Mouse (Mus musculus) small intestine, adult 2 months (tissue): ENCODE data around the gene Dip2b. TPM values are rescaled to one million over a fixed set of nuclear protein-coding genes. Genes with fewer than 3 reads are reported as not detected.

Experiments
- H3K27ac ChIP-seq: fragments of 200-500 bp; 2 replicates; pipeline ENCODE4 v1.5.1; 2012; ENCODE audit warnings: low read depth, low read length, control low read depth, inconsistent platforms; ENCODE audit not compliant: insufficient read depth
- H3K27me3 ChIP-seq: fragments of 200-500 bp; 2 replicates; pipeline ENCODE4 v1.6.1; 2012; ENCODE audit warnings: mild to moderate bottlenecking, moderate library complexity, low read length, inconsistent platforms; ENCODE audit not compliant: control insufficient read depth, insufficient read depth
- H3K36me3 ChIP-seq: fragments of 200-500 bp; 2 replicates; pipeline ENCODE4 v1.6.1; 2012; ENCODE audit warnings: mild to moderate bottlenecking, low read length, control low read depth, inconsistent platforms; ENCODE audit not compliant: control insufficient read depth, insufficient read depth
- H3K4me1 ChIP-seq: fragments of 200-500 bp; 2 replicates; pipeline ENCODE4 v1.6.1; 2012; ENCODE audit warnings: low read length, inconsistent platforms, mixed read lengths; ENCODE audit not compliant: control insufficient read depth, insufficient read depth, insufficient read length
- H3K4me3 ChIP-seq: fragments of 200-500 bp; 2 replicates; pipeline ENCODE4 v1.5.1; 2012; ENCODE audit warnings: low read depth, mild to moderate bottlenecking, control low read depth, inconsistent platforms, low read length, moderate library complexity
- CTCF ChIP-seq: fragments of 200-500 bp; IDR thresholded peaks from 2 replicates; pipeline ENCODE4 v1.5.1; 2012; ENCODE audit warnings: low read depth, mild to moderate bottlenecking, control low read depth, inconsistent platforms, low read length, moderate library complexity, mixed read lengths; ENCODE audit not compliant: insufficient replicate concordance, insufficient read length; ENCODE audit errors: extremely low read depth
- POLR2A ChIP-seq: fragments of 200-500 bp; IDR thresholded peaks from 2 replicates; pipeline ENCODE4 v1.6.1; 2012; ENCODE audit warnings: low read depth, mild to moderate bottlenecking, control low read depth, inconsistent platforms, low read length, moderate library complexity
- WGBS: fragments of 180-500 bp; shearing (Covaris S2); methylation state at CpG from one replicate; pipeline ENCODE4 v1.1.7; 2018; 5-methylcytosine and 5-hydroxymethylcytosine counted together
- polyA plus RNA-seq: library from polyadenylated mRNA; depleted of rRNA; stranded (reverse); fragments of >200 nt; gene quantifications from 2 replicates; pipeline ENCODE4 v1.2.3, GENCODE M21; 2012

Dip2b gene
- polyA plus RNA-seq, 1 experiment = 5.8 TPM

DNA sequence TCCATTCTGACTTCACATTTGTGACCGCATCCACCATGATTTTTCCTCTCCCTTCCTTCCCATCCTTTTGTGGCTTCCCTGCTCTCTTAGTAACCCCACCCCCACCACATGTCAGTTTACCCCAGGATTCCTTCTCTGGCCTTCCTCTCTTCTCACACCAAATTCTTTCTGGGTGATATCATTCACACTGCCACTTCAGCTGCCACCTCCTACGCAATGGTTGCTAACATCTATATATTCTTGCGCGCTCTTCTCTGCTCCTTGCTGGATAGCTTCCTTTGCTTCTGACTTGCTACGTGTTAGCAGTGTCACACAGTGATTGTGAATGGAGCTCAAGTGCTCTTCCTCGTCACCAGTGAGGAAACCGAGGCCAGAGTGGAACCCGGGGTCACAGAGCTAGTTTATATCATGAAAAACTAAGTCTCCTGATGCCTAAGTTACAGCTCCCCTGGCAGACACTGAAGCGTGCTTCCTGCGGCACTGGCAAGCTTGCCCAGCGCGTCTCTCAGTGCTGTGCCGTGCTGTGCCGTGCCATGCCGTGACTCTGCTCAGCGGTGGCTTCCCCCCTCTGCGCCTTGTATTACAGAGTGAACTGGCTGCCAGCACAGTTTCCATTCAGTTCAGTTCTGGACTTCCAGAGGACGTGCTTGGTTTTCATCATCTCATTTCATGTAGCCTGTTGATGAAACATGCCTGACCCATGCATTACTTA is 69.8 kb downstream of the Dip2b start:
- Histone ChIP-seq H3K4me1 (peaks cover 13% of the 10 kb centered on the region), H3K27ac (no peak overlapping the region), H3K27me3 (no peaks in the 10 kb centered on the region), H3K4me3 (no peak overlapping the region), H3K36me3 (no peaks in the 10 kb centered on the region)
- TF ChIP-seq POLR2A (no peak), CTCF (no peak)
- 93% methylated on average over 18 of the region's 18 CpGs for WGBS

DNA sequence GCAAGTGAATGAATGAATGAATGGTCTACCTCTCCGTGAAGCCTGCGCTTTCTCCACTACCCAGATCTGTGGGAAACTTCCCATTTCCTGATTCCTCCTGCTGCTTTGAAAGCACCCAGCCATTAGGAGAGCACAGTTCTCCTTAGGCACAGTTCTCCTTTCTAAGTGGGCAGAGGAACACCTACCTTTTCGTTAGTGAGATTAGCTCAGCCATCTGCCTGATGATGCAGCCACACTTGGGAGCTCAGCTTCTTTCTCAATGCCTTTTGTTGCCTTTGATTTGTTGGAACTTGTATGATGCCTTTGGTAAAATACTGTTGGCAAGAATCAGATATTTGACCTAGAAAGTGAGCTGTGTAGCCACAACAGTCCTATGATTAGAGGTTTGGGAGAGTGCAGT is 71.5 kb downstream of the Dip2b start:
- H3K27ac ChIP-seq = no peak overlapping the region
- no peak overlapping the region for H3K4me3 ChIP-seq
- TF ChIP-seq CTCF (no peak), POLR2A (no peak)
- H3K4me1 ChIP-seq = peaks cover 24% of the 10 kb centered on the region
- WGBS = 82% methylated on average over 3 of the region's 3 CpGs
- no peaks in the 10 kb centered on the region for H3K36me3 ChIP-seq
- H3K27me3 ChIP-seq = no peaks in the 10 kb centered on the region

DNA sequence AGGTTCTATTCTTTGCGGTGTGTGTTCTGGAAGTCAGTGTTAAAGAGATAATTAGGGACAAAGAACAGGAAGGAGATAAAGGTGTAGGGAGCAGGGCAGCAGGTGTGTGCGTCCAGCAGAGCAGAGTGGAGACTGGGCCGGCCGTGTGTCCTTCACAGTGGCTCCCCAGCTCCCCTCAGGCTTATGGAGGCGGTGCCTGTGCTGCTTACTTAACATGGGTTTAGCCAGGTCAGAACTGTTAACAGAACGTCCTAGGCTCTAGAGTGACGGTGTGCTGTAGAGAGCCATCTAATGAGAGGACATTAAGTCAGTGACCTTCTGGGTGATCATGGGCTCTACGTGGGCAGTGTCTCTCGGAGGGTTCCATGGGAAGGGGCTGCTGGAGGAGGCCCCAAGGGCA is 73.4 kb downstream of the Dip2b start:
- H3K27ac ChIP-seq = peak overlapping the region; percentile 93
- peak overlapping the region; percentile 18; the same call in 1 of the 2 replicates for H3K4me3 ChIP-seq

DNA sequence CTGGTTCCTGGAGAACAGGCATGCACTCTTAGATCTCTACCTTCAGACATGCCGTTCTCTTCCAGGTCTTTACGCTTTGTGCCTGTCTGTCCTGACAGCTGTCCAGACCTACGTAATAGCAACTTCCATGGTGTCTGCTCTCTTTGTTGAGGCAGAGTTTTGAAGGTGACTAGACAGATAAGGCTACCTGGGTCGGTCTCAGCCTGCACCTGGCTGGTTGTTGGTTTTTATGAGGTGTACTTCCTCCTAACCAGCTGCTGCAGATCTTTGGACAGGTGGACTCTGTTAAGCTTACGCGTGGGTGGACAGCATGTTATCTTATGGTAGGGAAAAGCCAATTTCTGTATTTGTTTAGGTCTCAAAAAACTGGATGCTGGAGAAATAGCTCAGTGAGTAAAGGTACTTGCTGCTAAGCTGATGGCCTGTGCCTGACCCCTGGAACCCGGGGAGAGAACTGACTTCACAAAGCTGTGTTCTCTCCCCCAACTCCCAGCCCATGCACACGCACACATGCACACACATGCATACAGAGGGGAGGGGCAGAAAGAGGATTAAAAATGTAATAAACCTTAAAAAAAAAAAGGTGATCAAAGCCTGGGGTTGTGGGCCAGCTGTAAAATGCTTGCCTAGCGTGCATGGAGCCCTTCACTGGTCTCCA is 74.0 kb downstream of the Dip2b start:
- Histone ChIP-seq H3K27ac (peak overlapping the region; percentile 93), H3K36me3 (peaks cover 2% of the 10 kb centered on the region), H3K4me3 (peak overlapping the region; percentile 18; the same call in 1 of the 2 replicates), H3K4me1 (peaks cover 24% of the 10 kb centered on the region), H3K27me3 (no peaks in the 10 kb centered on the region)
- WGBS = 29% methylated on average over 9 of the region's 9 CpGs
- TF ChIP-seq CTCF (no peak), POLR2A (no peak)

More for the DNA sequence above, 73.4 kb downstream of the Dip2b start:
- peaks cover 24% of the 10 kb centered on the region for H3K4me1 ChIP-seq
- 29% methylated on average over 9 of the region's 9 CpGs for WGBS
- no peaks in the 10 kb centered on the region for H3K27me3 ChIP-seq
- no peaks in the 10 kb centered on the region; the same call in 1 of the 2 replicates for H3K36me3 ChIP-seq
- no peak for TF ChIP-seq POLR2A
- no peak for TF ChIP-seq CTCF

DNA sequence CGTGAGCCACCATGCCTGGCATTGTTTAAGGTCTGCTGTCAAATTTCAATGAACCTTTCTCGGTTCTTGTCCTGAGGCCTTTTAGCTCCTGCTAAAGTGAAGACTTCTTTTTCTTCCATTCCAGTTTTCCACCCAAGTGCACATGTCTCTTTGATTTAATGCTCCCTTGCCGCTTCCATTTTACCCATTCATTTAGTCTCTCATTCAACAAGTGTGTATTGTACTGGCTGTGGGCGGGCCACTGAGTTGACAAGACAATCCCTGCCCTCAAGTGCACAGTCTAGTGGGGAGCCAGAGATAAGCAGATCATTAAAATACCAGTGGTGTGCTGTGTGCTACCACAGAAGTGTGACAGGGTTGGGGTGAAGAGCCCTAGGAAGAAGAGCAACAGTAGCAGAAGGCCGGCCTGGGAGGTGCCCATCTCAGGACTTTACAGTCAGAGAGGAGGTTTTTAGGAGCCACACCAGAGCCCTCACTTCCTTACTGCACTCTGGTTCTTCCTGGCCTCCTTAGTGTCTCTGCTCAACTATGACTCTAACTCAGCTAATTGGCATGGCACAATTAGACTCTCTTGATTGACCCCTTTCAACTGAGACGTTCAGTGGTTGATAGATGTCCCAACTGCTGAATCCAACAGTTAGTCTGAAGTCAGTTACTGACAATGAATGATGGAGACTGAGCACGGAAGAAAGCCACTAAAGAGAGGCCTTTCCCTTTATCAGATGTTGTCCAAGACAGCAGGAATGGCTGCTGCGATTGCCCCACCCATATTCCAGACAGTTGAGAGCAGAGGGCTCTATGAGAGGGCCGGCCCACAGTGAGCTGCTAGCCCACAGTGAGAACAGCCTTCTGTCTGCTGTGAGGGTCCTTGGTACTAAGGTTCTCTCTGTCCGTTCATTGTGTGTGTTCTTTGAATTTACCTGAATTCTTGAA is 75.1 kb downstream of the Dip2b start:
- Histone ChIP-seq H3K36me3 (peaks cover 9% of the 10 kb centered on the region), H3K27me3 (no peaks in the 10 kb centered on the region), H3K27ac (peak overlapping the region; percentile 29), H3K4me3 (no peak overlapping the region), H3K4me1 (peaks cover 24% of the 10 kb centered on the region)
- 51% methylated on average over 10 of the region's 10 CpGs for WGBS
- no peak for TF ChIP-seq CTCF
- TF ChIP-seq POLR2A = no peak

DNA sequence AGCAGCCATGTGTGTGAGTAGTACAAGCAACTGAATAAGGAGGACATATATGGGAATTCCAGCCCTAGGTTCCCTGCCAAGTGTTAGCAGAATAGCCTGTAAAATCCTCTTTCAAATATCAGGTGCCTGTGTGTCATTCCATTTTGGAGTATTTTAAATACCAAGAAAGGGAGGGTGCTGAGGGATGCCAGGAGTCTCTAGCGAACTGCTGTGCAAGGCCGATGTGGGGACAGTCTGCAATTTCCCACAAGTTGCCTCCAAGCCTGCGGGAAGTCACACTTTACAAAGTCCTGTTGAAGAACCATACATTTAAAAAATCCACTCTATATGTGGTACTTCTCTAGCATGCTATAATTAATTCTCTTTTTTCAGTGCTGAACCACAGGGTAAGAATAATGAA is 77.0 kb downstream of the Dip2b start:
- peaks cover 9% of the 10 kb centered on the region for H3K36me3 ChIP-seq
- no peak overlapping the region for H3K27ac ChIP-seq
- H3K4me1 ChIP-seq = peaks cover 25% of the 10 kb centered on the region
- no peaks in the 10 kb centered on the region for H3K27me3 ChIP-seq
- TF ChIP-seq CTCF (no peak), POLR2A (no peak)
- 93% methylated on average over 3 of the region's 3 CpGs for WGBS
- no peak overlapping the region for H3K4me3 ChIP-seq

DNA sequence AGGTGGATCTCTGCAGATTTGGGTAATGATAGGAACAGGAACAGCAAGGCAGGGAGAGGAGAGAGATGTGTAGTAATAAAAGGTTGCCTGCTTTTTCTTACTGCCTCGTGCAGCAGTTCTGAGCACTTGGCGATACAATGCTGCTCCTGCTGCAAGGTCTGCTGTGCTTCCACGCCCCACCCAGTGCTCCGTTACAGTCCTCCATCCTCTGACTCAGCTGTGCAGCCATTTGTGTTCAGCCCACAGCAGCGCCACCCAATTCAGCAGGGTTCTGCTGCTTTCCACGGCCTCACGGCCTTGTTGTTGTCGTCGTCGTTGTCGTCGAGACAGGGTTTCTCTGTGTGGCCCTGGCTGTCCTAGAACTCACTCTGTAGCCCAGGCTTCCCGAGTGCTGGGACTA is 77.9 kb downstream of the Dip2b start:
- no peak overlapping the region for H3K27ac ChIP-seq
- no peaks in the 10 kb centered on the region for H3K27me3 ChIP-seq
- 90% methylated on average over 13 of the region's 13 CpGs for WGBS
- H3K4me1 ChIP-seq = peaks cover 25% of the 10 kb centered on the region
- H3K4me3 ChIP-seq = no peak overlapping the region
- TF ChIP-seq CTCF (no peak), POLR2A (no peak)
- H3K36me3 ChIP-seq = peaks cover 9% of the 10 kb centered on the region
